Mouse (Mus musculus): Measurements from ENCODE around the gene Rbms3.

DNA sequence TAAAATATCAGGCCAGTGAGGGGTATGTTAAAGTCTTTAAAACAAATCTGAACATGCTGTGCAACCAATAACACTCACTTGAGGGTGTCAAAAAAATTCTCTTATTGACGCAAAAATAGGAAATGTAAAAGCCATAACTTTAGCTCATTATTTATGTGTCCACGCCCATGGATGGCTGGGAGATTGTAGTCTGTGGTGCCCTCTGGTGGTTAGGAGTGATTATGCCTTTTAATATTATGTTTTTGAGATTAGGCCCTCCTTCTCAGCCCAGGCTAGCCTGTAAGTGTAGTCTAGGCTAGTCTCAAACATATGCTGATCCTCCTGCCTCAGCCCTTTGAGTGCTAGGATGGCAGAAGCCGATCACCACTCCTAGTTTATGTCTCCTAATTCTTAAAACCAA is 1076.5 kb downstream of the Rbms3 start:
- no peak for TF ChIP-seq POLR2A (IDR thresholded peaks at IDR 0.05; ENCODE audit: borderline replicate concordance, extremely low read depth, insufficient read depth, insufficient read length, poor library complexity, severe bottlenecking)
- peak; percentile 39; the same call in 1 of the 2 replicates for TF ChIP-seq CTCF (IDR thresholded peaks at IDR 0.05; ENCODE audit: borderline replicate concordance, extremely low read depth, insufficient read depth, insufficient read length)

Data from brain, embryonic 14.5 days (tissue).